Mouse (Mus musculus): ENCODE data around the gene Tnfsf15. TPM values are rescaled to one million over a fixed set of nuclear protein-coding genes. Genes with fewer than 3 reads are reported as not detected.

Gene Tnfsf15
- polyA plus RNA-seq, 2 experiments from 2014 or later = 0.36 to 0.54 TPM

GRCm38 (mm10) chr4:63683056-63683455, 61.9 kb downstream of the Tnfsf15 start:
- ATAC-seq = no peak

DNA sequence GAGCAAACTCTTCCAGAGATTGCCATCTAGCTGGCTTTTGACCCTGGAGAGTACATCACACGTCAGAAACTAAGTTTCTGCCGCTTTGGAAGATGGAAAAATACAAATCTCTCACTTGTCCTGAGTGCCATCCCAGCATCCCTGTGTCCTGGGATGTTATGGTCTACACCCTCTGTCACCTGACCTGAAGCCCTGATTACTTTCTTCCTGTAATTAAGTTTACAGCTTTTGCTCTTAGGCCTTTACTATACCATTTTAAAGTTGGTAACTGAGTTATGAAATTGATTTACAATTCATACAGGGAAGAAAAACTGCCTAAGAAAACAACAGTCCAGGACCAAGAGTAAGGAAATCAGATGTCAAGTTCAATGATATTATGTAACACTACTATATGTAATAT, 62.5 kb downstream of the Tnfsf15 start:
- no peak for ATAC-seq

- ATAC-seq = no peak
Observed at GRCm38 (mm10) chr4:63681557-63681956, 63.4 kb downstream of the Tnfsf15 start.

Other genes starting within 250 kb of the Tnfsf15 start
- gene Whrn, start 249.1 kb downstream of the Tnfsf15 start, polyA plus RNA-seq (2017; shearing (Covaris generic)) = 1 to 10 TPM; 3.1 to 3.2 TPM
- 100 to 1,000 TPM; 180 to 210 TPM for gene Atp6v1g1, start 200.3 kb downstream of the Tnfsf15 start, polyA plus RNA-seq (2017; shearing (Covaris generic))
- 10 to 100 TPM; 16.6 to 17.6 TPM for gene Tmem268, start 186.3 kb downstream of the Tnfsf15 start, polyA plus RNA-seq (2017; shearing (Covaris generic))
- gene Gm11213, start 139.9 kb downstream of the Tnfsf15 start, polyA plus RNA-seq (2017; shearing (Covaris generic)) = not detected
- not detected for gene Tex48, start 122.7 kb downstream of the Tnfsf15 start, polyA plus RNA-seq (2017; shearing (Covaris generic))
- not detected for gene Gm11214, start 81.7 kb downstream of the Tnfsf15 start, polyA plus RNA-seq (2017; shearing (Covaris generic))
- gene Tnfsf8, start 116.2 kb upstream of the Tnfsf15 start, polyA plus RNA-seq (2017; shearing (Covaris generic)) = 10 to 100 TPM; 71.6 to 77.3 TPM